In genomic region chr9:31527216-31527615, GRCm38 (mm10) we compare ENCODE assay signal across 23 mouse cellular contexts.
"Had no signal": no experiment of that assay in that cellular context is flagged by ENCODE, and none has a peak within 500 bp of the region (broad histone marks: within the 10 kb centered on the region; RNA-seq: fewer than 3 reads in every experiment).

No protein-coding gene starts in this region.

- H3K4me1 ChIP-seq: heart, embryonic 13.5 days; heart, embryonic 15.5 days; hindbrain, embryonic 13.5 days; hindbrain, embryonic 15.5 days; limb, embryonic 13.5 days; limb, embryonic 15.5 days; liver, embryonic 12.5 days had no signal

- H3K4me3 ChIP-seq: heart, adult 2 months; heart, embryonic 13.5 days; heart, embryonic 15.5 days; hindbrain, embryonic 13.5 days; hindbrain, embryonic 15.5 days; limb, embryonic 13.5 days; limb, embryonic 15.5 days; liver, embryonic 12.5 days had no signal

- ATAC-seq: hindbrain, postnatal 0 days; intestine, embryonic 16.5 days; liver, embryonic 12.5 days had no signal

- H3K36me3 ChIP-seq: heart, embryonic 13.5 days; heart, embryonic 15.5 days; hindbrain, embryonic 13.5 days; hindbrain, embryonic 15.5 days; limb, embryonic 13.5 days; limb, embryonic 15.5 days; liver, embryonic 12.5 days had no signal

- H3K27ac ChIP-seq: heart, adult 2 months; heart, embryonic 13.5 days; heart, embryonic 15.5 days; hindbrain, embryonic 13.5 days; hindbrain, embryonic 15.5 days; hindbrain, postnatal 0 days; limb, embryonic 13.5 days; limb, embryonic 15.5 days; liver, embryonic 12.5 days; liver, embryonic 14.5 days had no signal

- H3K27me3 ChIP-seq: heart, embryonic 15.5 days; hindbrain, embryonic 13.5 days; hindbrain, embryonic 15.5 days; limb, embryonic 15.5 days; liver, embryonic 12.5 days had no signal

- DNase-seq: gastrocnemius, postnatal 14 days; gastrocnemius, postnatal 36 days; heart, adult 11 months; heart, adult 2 months; heart, postnatal 14 days; heart, postnatal 36 days; kidney, adult 11 months; kidney, adult 2 months; kidney, adult 9 months; layer of hippocampus, adult 9-11 months; layer of hippocampus, postnatal 36 days; left cerebral cortex, postnatal 4 days had no signal

- H3K4me2 ChIP-seq: heart, embryonic 11.5 days; heart, embryonic 13.5 days; heart, embryonic 15.5 days; hindbrain, embryonic 13.5 days; hindbrain, embryonic 15.5 days; limb, embryonic 13.5 days; limb, embryonic 15.5 days; liver, embryonic 12.5 days had no signal

- H3K9ac ChIP-seq: heart, embryonic 13.5 days; heart, embryonic 15.5 days; hindbrain, embryonic 13.5 days; hindbrain, embryonic 15.5 days; limb, embryonic 13.5 days; limb, embryonic 15.5 days; liver, embryonic 12.5 days; liver, embryonic 14.5 days had no signal

- H3K9me3 ChIP-seq: heart, embryonic 13.5 days; heart, embryonic 15.5 days; hindbrain, embryonic 13.5 days; hindbrain, embryonic 15.5 days; limb, embryonic 13.5 days; limb, embryonic 15.5 days; liver, embryonic 12.5 days had no signal
